Mouse (Mus musculus) C2C12 (cell line): ENCODE measurements around the gene Miox.

ENCODE experiments used
- CEBPB ChIP-seq: IDR thresholded peaks from one replicate; pipeline ENCODE4 v1.6.1; 2011; ENCODE audit warnings: low read depth, mild to moderate bottlenecking, control low read depth, moderate library complexity
- CTCF ChIP-seq: IDR thresholded peaks from one replicate; pipeline ENCODE4 v1.5.1; 2011; ENCODE audit not compliant: control insufficient read depth, insufficient read depth, insufficient read length
- FOSL1 ChIP-seq: IDR thresholded peaks from one replicate; pipeline ENCODE4 v1.8.0; 2011; ENCODE audit warnings: mild to moderate bottlenecking, low read length; ENCODE audit not compliant: poor library complexity, insufficient read depth, severe bottlenecking
- MAX ChIP-seq: IDR thresholded peaks from one replicate; pipeline ENCODE4 v1.6.1; 2011; ENCODE audit warnings: mild to moderate bottlenecking, control low read depth
- MYOD1 ChIP-seq: IDR thresholded peaks from one replicate; pipeline ENCODE4 v1.6.1; 2011; ENCODE audit warnings: low read depth; ENCODE audit not compliant: control insufficient read depth, insufficient read length
- USF1 ChIP-seq: IDR thresholded peaks from one replicate; pipeline ENCODE4 v1.6.1; 2011; ENCODE audit warnings: low read depth, mild to moderate bottlenecking, control low read depth, moderate library complexity

GRCm38 (mm10) chr15:89341678-89342077 lies 7.5 kb downstream of the Miox start:
- TF ChIP-seq CTCF, result no peak
- no peak for TF ChIP-seq MAX
- TF ChIP-seq CEBPB, result no peak
- TF ChIP-seq FOSL1, result no peak
- no peak for TF ChIP-seq USF1
- no peak for TF ChIP-seq MYOD1
